Mouse (Mus musculus) liver, postnatal 0 days (tissue): ENCODE results near the gene Klra7.

ENCODE experiments used
- CTCF ChIP-seq: sonication (generic); IDR thresholded peaks from 2 replicates; pipeline ENCODE4 v1.5.1; 2016; ENCODE audit warnings: antibody characterized with exemption, low read depth
- EP300 ChIP-seq: IDR thresholded peaks from 2 replicates; pipeline ENCODE4 v1.6.1; 2016; ENCODE audit warnings: antibody characterized with exemption, low read depth, mild to moderate bottlenecking

- no peak for TF ChIP-seq CTCF
- no peak for TF ChIP-seq EP300
These were observed 22.2 kb upstream of the Klra7 start for GRCm38 (mm10) chr6:130255326-130255725.
